Mouse (Mus musculus) ES-E14 (cell line): ENCODE data around the gene Gm11562. TPM values are rescaled to one million over a fixed set of nuclear protein-coding genes. Genes with fewer than 3 reads are reported as not detected.
"Not testable (repeated sequence)": the region's sequence is repeated elsewhere in the genome, so short reads cannot be mapped to it uniquely, and the experiment has no call there.

Source experiments
- DNase-seq: peaks from one replicate; pipeline ENCODE4 v3.0.0-alpha.2; 2013; ENCODE audit warnings: low read depth, low spot score
- H3K27ac ChIP-seq: 2 replicates; pipeline ENCODE4 v1.5.1; 2012; ENCODE audit warnings: low read depth, mild to moderate bottlenecking, low read length, moderate library complexity, mixed read lengths; ENCODE audit not compliant: poor library complexity, insufficient read depth, severe bottlenecking
- H3K36me3 ChIP-seq: 2 replicates; pipeline ENCODE4 v1.6.1; 2012; ENCODE audit warnings: mild to moderate bottlenecking, low read length, moderate library complexity, mixed read lengths; ENCODE audit not compliant: control insufficient read depth, poor library complexity, insufficient read depth, severe bottlenecking
- H3K4me1 ChIP-seq, 2 experiments: fragments of 150-350 bp in 1 of 2; sonication (generic) in 1 of 2; 2 replicates each; pipeline ENCODE4 v1.6.1; 2012; ENCODE audit warnings: low read length in 2 of 2, mild to moderate bottlenecking in 1 of 2, mixed read lengths in 1 of 2; ENCODE audit not compliant: control insufficient read depth in 2 of 2, insufficient read depth in 2 of 2, poor library complexity in 1 of 2
- H3K4me3 ChIP-seq, 2 experiments: fragments of 150-350 bp in 1 of 2; sonication (generic) in 1 of 2; 2 replicates each; pipeline ENCODE4 v1.5.1; 2012; ENCODE audit warnings: low read length in 2 of 2, low read depth in 1 of 2, mild to moderate bottlenecking in 1 of 2, mixed read lengths in 1 of 2; ENCODE audit not compliant: insufficient read depth in 1 of 2, poor library complexity in 1 of 2, severe bottlenecking in 1 of 2
- H3K9ac ChIP-seq: 2 replicates; pipeline ENCODE4 v1.6.1; 2012; ENCODE audit warnings: low read depth, mild to moderate bottlenecking, low read length, mixed read lengths; ENCODE audit not compliant: poor library complexity, insufficient read depth, severe bottlenecking
- H3K9me3 ChIP-seq: fragments of 150-350 bp; sonication (generic); 2 replicates; pipeline ENCODE4 v1.6.1; 2012; ENCODE audit warnings: low read depth, mild to moderate bottlenecking, low read length; ENCODE audit not compliant: control insufficient read depth, insufficient read depth
- CHD2 ChIP-seq: IDR thresholded peaks from 2 replicates; pipeline ENCODE4 v1.6.1; 2014; ENCODE audit warnings: mild to moderate bottlenecking, low read depth, low read length, inconsistent platforms
- HCFC1 ChIP-seq: IDR thresholded peaks from 2 replicates; pipeline ENCODE4 v1.6.1; 2012; ENCODE audit warnings: low read length, inconsistent platforms, borderline replicate concordance; ENCODE audit not compliant: insufficient read depth
- MAFK ChIP-seq: IDR thresholded peaks from 2 replicates; pipeline ENCODE4 v1.6.1; 2014; ENCODE audit warnings: mild to moderate bottlenecking, low read depth, low read length, inconsistent platforms; ENCODE audit not compliant: insufficient read depth
- ZC3H11A ChIP-seq: IDR thresholded peaks from 2 replicates; pipeline ENCODE4 v1.6.1; 2012; ENCODE audit warnings: low read depth, mild to moderate bottlenecking, inconsistent platforms, low read length, borderline replicate concordance
- ZNF384 ChIP-seq: IDR thresholded peaks from 2 replicates; pipeline ENCODE4 v1.6.1; 2012; ENCODE audit warnings: low read depth, low read length, inconsistent platforms
- in situ Hi-C, 2 experiments: fragments of 600-800 bp; cut with MboI; formaldehyde crosslinking; loops; one replicate each; pipeline ENCODE4 v1.15.1; 2025; ENCODE audit warnings: low sequenced_read_pairs in 2 of 2, inconsistent platforms in 1 of 2; ENCODE audit not compliant: unreplicated experiment in 2 of 2
- total RNA-seq: library from RNA; depleted of rRNA; stranded (reverse); fragments of 300-350 nt; gene quantifications from 2 replicates; pipeline ENCODE4 v1.2.3, GENCODE M21; 2012

Gene Gm11562
- total RNA-seq, 1 experiment: not detected

DNA sequence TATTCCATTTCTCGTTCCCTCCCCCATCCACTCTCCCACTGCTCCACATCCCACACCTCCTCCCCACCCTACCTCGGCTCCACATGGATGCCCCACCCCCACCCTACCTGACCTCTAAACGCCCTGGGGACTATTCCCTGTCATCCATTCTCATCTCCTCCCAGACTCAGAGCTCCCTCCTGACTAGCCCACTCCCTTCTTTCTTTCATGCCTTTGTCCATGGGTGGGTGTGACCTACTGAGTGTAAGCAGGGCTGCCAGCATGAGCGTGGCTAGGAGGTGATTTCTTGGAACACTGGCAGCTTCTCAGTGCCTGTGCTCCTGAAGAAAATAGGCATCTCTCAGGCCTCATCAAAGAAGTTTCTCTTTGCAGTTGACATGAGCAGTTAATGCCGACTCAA, 36.8 kb upstream of the Gm11562 start:
- in situ Hi-C loops: no loop called here
- no peak overlapping the region for H3K4me3 ChIP-seq
- no peaks in the 10 kb centered on the region for H3K36me3 ChIP-seq
- peak; percentile 63 for DNase-seq
- H3K4me1 ChIP-seq: peaks cover 0 to 11% of the 10 kb centered on the region in 2 experiments; a peak in 2 of 4 replicates
- TF ChIP-seq ZC3H11A (no peak), MAFK (no peak), CHD2 (no peak), HCFC1 (no peak), ZNF384 (no peak)
- H3K27ac ChIP-seq: no peak overlapping the region
- no peak overlapping the region for H3K9ac ChIP-seq
- no peaks in the 10 kb centered on the region for H3K9me3 ChIP-seq

- TF ChIP-seq ZNF384: no peak
- no peak for TF ChIP-seq MAFK
- TF ChIP-seq CHD2: no peak
- no peak for TF ChIP-seq HCFC1
- no peak for TF ChIP-seq ZC3H11A
- Histone ChIP-seq H3K4me1 (no peaks in the 10 kb centered on the region), H3K9ac (no peak within 1 kb of the TSS), H3K4me3 (no peak within 1 kb of the TSS), H3K27ac (no peak within 1 kb of the TSS), H3K36me3 (no peaks in the 10 kb centered on the region), H3K9me3 (no peaks in the 10 kb centered on the region)
- no peak for DNase-seq
- in situ Hi-C loops: no loop called here
These were observed 29.9 kb upstream of the Gm11562 start, which contains the start of gene Gm11555 for GRCm38 (mm10) chr11:99650136-99650535. Gm11555 (minus strand) TSS chr11:99650236.

- Histone ChIP-seq H3K9ac (no peak overlapping the region), H3K4me3 (no peak overlapping the region), H3K27ac (no peak overlapping the region), H3K4me1 (no peaks in the 10 kb centered on the region), H3K36me3 (no peaks in the 10 kb centered on the region), H3K9me3 (no peaks in the 10 kb centered on the region)
- TF ChIP-seq ZNF384: no peak
- TF ChIP-seq ZC3H11A: no peak
- no peak for TF ChIP-seq MAFK
- no peak for TF ChIP-seq CHD2
- in situ Hi-C loops: no loop called here
- no peak for DNase-seq
These were observed 26.2 kb upstream of the Gm11562 start for GRCm38 (mm10) chr11:99646444-99646843.

DNA sequence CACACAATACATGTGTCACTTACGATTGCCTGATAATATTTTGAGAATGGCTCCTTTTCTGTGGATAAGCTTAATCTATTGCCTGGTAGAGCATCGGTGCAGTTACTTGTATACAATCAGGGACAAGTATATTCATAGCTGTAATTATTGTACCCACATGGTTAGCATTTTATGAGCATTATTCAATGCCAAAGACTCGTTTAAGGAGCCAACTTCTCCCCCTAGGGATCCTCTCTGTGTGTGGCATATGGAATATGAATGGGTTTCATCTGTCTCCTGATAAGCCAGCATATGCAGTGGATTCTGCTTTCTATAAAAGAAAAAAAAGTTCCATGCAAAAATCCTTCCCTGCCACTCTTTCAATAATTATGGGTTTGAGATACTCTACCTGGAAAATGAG, 24.1 kb upstream of the Gm11562 start:
- DNase-seq: no peak
- TF ChIP-seq ZC3H11A: no peak
- TF ChIP-seq CHD2: no peak
- TF ChIP-seq ZNF384: no peak
- no peak for TF ChIP-seq MAFK
- no peak for TF ChIP-seq HCFC1
- H3K27ac ChIP-seq: no peak overlapping the region
- no peak overlapping the region for H3K4me3 ChIP-seq
- no peaks in the 10 kb centered on the region for H3K36me3 ChIP-seq
- H3K9me3 ChIP-seq: no peaks in the 10 kb centered on the region
- no peaks in the 10 kb centered on the region for H3K4me1 ChIP-seq
- in situ Hi-C loops: no loop called here
- no peak overlapping the region for H3K9ac ChIP-seq

DNA sequence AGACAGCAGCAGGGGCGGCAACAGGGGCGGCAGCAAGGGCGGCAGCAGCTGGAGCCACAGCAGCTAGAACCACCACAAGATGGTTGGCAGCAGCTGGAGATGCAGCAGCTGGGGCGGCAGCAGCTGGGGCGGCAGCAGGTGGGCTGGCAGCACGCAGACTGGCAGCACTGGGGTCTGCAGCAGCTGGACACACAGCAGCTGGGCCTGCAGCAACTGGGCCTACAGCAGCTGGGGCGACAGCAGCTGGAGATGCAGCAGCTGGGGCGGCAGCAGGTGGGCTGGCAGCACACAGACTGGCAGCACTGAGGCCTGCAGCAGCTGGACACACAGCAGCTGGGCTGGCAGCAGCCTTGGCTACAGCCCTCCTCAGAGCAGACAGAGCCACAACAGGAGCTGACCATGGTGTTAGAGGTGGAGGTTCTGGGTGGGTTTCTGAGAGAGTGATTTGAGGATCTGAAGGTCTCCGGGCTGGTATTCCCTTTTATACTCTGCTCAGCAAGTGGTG, 23.5 kb upstream of the Gm11562 start, which contains the start of gene Krtap4-7:
Gene Krtap4-7 (minus strand): TSS at position 455 of the 505 bp plus-strand sequence.
- H3K9ac ChIP-seq, H3K4me1 ChIP-seq, in situ Hi-C loops, H3K36me3 ChIP-seq, H3K4me3 ChIP-seq, DNase-seq, H3K9me3 ChIP-seq, H3K27ac ChIP-seq: not testable (repeated sequence)
